Mouse (Mus musculus): ENCODE results near the gene Prc1. TPM values are rescaled to one million over a fixed set of nuclear protein-coding genes. Genes with fewer than 3 reads are reported as not detected.

The Prc1 gene
- polyA plus RNA-seq, 1 experiment = 55.1 TPM

DNA sequence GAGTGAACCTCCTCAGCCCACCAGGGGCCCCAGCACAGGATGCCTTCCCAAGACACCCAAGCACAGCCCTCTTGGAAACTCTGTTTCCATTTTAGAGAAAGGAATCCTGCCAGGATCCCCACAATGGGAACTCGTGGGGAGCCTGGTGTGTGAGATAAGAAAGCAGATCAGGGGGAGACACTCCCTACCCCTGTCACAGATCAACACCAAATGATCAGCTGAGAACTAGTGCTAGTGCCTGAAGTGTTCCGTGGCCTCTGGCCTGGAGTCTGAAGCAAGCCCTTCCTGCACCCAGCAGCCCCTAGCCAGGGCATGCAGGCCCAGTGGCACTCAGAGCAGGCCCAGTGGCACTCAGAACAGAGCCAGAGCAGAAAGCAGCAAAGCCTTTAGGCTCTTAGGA is 56.6 kb downstream of the Prc1 start:
- no peak overlapping the region for H3K4me3 ChIP-seq (ENCODE audit: insufficient read depth, poor library complexity, severe bottlenecking)
- no peak for TF ChIP-seq USF1 (IDR thresholded peaks at IDR 0.05; ENCODE audit: low read depth)
- TF ChIP-seq MAX (IDR thresholded peaks at IDR 0.05) = no peak
- TF ChIP-seq FOSL1 (IDR thresholded peaks at IDR 0.05; ENCODE audit: insufficient read depth, low read length, poor library complexity, severe bottlenecking) = no peak
- no peak for TF ChIP-seq MYOD1 (IDR thresholded peaks at IDR 0.05; ENCODE audit: control insufficient read depth, insufficient read length, low read depth)
- TF ChIP-seq CEBPB (IDR thresholded peaks at IDR 0.05; ENCODE audit: low read depth) = no peak
- H3K27me3 ChIP-seq (ENCODE audit: control insufficient read depth, insufficient read depth, insufficient read length) = no peaks in the 10 kb centered on the region
- H3ac ChIP-seq (ENCODE audit: control insufficient read depth, insufficient read length, low read depth) = no peak overlapping the region
- peaks cover 2% of the 10 kb centered on the region for H3K36me3 ChIP-seq (ENCODE audit: control insufficient read depth, insufficient read depth)
- no peaks in the 10 kb centered on the region for H3K79me3 ChIP-seq (ENCODE audit: low read depth)
- H3K79me2 ChIP-seq (ENCODE audit: control insufficient read depth, insufficient read depth) = no peaks in the 10 kb centered on the region

DNA sequence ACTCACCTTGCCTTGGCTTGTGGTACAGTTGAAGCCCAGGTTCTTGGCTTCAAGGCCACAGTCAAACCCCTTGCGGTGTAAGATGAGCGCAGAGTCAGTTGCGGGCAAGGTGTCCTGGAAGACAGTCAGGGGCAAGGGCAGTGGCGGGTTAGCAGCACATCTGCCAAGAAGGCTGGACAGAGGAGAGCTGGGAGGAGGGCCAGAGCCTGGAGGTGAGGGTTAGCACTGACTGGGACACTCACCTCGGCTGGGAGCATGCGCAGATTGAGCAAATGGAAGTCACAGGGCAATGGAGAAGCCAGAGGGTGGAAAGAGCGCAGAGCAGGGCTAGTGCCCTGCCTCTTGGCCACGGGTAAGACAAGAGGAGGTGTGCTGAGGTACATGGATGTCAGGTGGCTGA is 58.7 kb downstream of the Prc1 start:
- Histone ChIP-seq H3ac (ENCODE audit: control insufficient read depth, insufficient read length, low read depth) (no peak overlapping the region), H3K79me3 (ENCODE audit: low read depth) (no peaks in the 10 kb centered on the region), H3K79me2 (ENCODE audit: control insufficient read depth, insufficient read depth) (no peaks in the 10 kb centered on the region), H3K36me3 (ENCODE audit: control insufficient read depth, insufficient read depth) (peaks cover 5% of the 10 kb centered on the region), H3K4me3 (ENCODE audit: insufficient read depth, poor library complexity, severe bottlenecking) (no peak overlapping the region), H3K27me3 (ENCODE audit: control insufficient read depth, insufficient read depth, insufficient read length) (no peaks in the 10 kb centered on the region)
- TF ChIP-seq USF1 (IDR thresholded peaks at IDR 0.05; ENCODE audit: low read depth) = no peak
- no peak for TF ChIP-seq CTCF (IDR thresholded peaks at IDR 0.05; ENCODE audit: control insufficient read depth, insufficient read depth, insufficient read length)
- no peak for TF ChIP-seq FOSL1 (IDR thresholded peaks at IDR 0.05; ENCODE audit: insufficient read depth, low read length, poor library complexity, severe bottlenecking)
- TF ChIP-seq MYOD1 (IDR thresholded peaks at IDR 0.05; ENCODE audit: control insufficient read depth, insufficient read length, low read depth) = no peak
- TF ChIP-seq MAX (IDR thresholded peaks at IDR 0.05) = no peak
- TF ChIP-seq MYOG (IDR thresholded peaks at IDR 0.05; ENCODE audit: control insufficient read depth, extremely low read depth, insufficient read length) = no peak
- no peak for TF ChIP-seq CEBPB (IDR thresholded peaks at IDR 0.05; ENCODE audit: low read depth)

DNA sequence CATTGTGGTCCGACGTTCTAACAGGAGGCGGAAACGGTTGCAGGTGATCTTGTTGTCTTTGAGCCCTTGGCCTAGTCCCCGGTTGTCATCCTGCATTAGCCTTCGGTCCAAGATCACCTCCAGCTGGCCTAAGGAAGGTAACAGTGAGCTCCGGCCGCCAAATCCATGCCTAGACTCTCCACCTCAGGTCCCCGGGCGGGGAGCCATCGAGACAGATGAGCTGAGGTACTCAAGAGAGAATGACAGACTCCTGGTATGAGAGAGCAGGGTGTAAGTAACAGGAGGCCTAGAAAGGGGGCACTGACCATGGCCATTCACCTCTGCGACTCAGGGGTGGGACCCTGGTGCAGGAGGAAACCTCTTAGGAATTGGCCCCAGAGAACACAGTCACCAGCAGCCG is 62.1 kb downstream of the Prc1 start:
- no peak for TF ChIP-seq MYOD1 (IDR thresholded peaks at IDR 0.05; ENCODE audit: control insufficient read depth, insufficient read length, low read depth)
- TF ChIP-seq CTCF (IDR thresholded peaks at IDR 0.05; ENCODE audit: control insufficient read depth, insufficient read depth, insufficient read length) = no peak
- no peak for TF ChIP-seq CEBPB (IDR thresholded peaks at IDR 0.05; ENCODE audit: low read depth)
- TF ChIP-seq USF1 (IDR thresholded peaks at IDR 0.05; ENCODE audit: low read depth) = no peak
- TF ChIP-seq FOSL1 (IDR thresholded peaks at IDR 0.05; ENCODE audit: insufficient read depth, low read length, poor library complexity, severe bottlenecking) = no peak
- no peak for TF ChIP-seq MYOG (IDR thresholded peaks at IDR 0.05; ENCODE audit: control insufficient read depth, extremely low read depth, insufficient read length)
- no peak for TF ChIP-seq MAX (IDR thresholded peaks at IDR 0.05)
- Histone ChIP-seq H3K27me3 (ENCODE audit: control insufficient read depth, insufficient read depth, insufficient read length) (no peaks in the 10 kb centered on the region), H3K79me3 (ENCODE audit: low read depth) (no peaks in the 10 kb centered on the region), H3K4me3 (ENCODE audit: insufficient read depth, poor library complexity, severe bottlenecking) (no peak overlapping the region), H3ac (ENCODE audit: control insufficient read depth, insufficient read length, low read depth) (no peak overlapping the region), H3K79me2 (ENCODE audit: control insufficient read depth, insufficient read depth) (no peaks in the 10 kb centered on the region), H3K36me3 (ENCODE audit: control insufficient read depth, insufficient read depth) (peaks cover 9% of the 10 kb centered on the region)

DNA sequence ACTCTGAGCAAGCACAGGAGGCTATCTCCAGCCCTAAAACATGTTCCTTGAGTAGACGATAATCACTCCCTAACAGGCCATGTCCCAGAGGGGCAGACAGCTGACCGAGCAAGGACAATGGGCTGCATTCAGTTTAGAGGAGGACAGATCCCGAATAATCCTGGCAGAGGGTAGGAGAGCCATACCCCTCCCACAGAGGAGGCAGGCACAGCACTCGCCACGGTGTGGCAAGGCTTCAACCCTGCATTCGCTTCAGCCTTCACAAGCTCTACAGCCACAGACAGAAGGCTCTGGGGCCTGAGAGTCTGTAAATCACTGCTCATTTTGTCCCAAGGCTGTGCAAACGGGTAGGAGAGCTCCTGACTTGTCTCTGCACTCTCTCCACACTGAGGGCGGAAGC is 62.9 kb downstream of the Prc1 start:
- no peak for TF ChIP-seq CEBPB (IDR thresholded peaks at IDR 0.05; ENCODE audit: low read depth)
- no peak for TF ChIP-seq MYOD1 (IDR thresholded peaks at IDR 0.05; ENCODE audit: control insufficient read depth, insufficient read length, low read depth)
- TF ChIP-seq FOSL1 (IDR thresholded peaks at IDR 0.05; ENCODE audit: insufficient read depth, low read length, poor library complexity, severe bottlenecking) = no peak
- no peak for TF ChIP-seq USF1 (IDR thresholded peaks at IDR 0.05; ENCODE audit: low read depth)
- no peak for TF ChIP-seq MAX (IDR thresholded peaks at IDR 0.05)
- TF ChIP-seq CTCF (IDR thresholded peaks at IDR 0.05; ENCODE audit: control insufficient read depth, insufficient read depth, insufficient read length) = no peak
- TF ChIP-seq MYOG (IDR thresholded peaks at IDR 0.05; ENCODE audit: control insufficient read depth, extremely low read depth, insufficient read length) = no peak
- Histone ChIP-seq H3K79me2 (ENCODE audit: control insufficient read depth, insufficient read depth) (no peaks in the 10 kb centered on the region), H3K4me3 (ENCODE audit: insufficient read depth, poor library complexity, severe bottlenecking) (no peak overlapping the region), H3ac (ENCODE audit: control insufficient read depth, insufficient read length, low read depth) (no peak overlapping the region), H3K79me3 (ENCODE audit: low read depth) (no peaks in the 10 kb centered on the region), H3K27me3 (ENCODE audit: control insufficient read depth, insufficient read depth, insufficient read length) (no peaks in the 10 kb centered on the region), H3K36me3 (ENCODE audit: control insufficient read depth, insufficient read depth) (peaks cover 10% of the 10 kb centered on the region)

DNA sequence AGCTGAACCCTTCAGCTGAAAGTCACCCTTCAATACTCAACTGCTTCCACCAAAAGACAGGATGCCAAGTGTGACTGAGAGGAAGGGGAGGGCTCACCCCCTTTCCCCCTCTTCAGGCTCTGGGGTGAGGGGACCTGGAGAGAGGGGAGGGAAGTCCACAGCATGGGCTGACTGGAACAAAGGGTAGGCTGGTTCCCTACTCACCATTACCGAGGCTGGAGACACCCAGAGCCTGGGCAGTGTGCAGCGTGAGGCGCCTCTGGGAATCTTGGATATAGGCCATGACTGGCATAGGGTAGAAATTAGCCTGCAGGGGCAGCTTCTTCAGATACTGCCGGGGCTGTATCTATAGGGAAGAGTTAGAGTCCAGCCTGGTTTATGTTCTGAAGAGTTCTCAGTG is 63.8 kb downstream of the Prc1 start:
- no peaks in the 10 kb centered on the region for H3K79me2 ChIP-seq (ENCODE audit: control insufficient read depth, insufficient read depth)
- H3K4me3 ChIP-seq (ENCODE audit: insufficient read depth, poor library complexity, severe bottlenecking) = no peak overlapping the region
- TF ChIP-seq MAX (IDR thresholded peaks at IDR 0.05) (no peak), MYOD1 (IDR thresholded peaks at IDR 0.05; ENCODE audit: control insufficient read depth, insufficient read length, low read depth) (no peak), CEBPB (IDR thresholded peaks at IDR 0.05; ENCODE audit: low read depth) (no peak), USF1 (IDR thresholded peaks at IDR 0.05; ENCODE audit: low read depth) (no peak), MYOG (IDR thresholded peaks at IDR 0.05; ENCODE audit: control insufficient read depth, extremely low read depth, insufficient read length) (no peak)
- H3K27me3 ChIP-seq (ENCODE audit: control insufficient read depth, insufficient read depth, insufficient read length) = no peaks in the 10 kb centered on the region
- H3ac ChIP-seq (ENCODE audit: control insufficient read depth, insufficient read length, low read depth) = no peak overlapping the region
- peaks cover 10% of the 10 kb centered on the region for H3K36me3 ChIP-seq (ENCODE audit: control insufficient read depth, insufficient read depth)
- no peaks in the 10 kb centered on the region for H3K79me3 ChIP-seq (ENCODE audit: low read depth)

DNA sequence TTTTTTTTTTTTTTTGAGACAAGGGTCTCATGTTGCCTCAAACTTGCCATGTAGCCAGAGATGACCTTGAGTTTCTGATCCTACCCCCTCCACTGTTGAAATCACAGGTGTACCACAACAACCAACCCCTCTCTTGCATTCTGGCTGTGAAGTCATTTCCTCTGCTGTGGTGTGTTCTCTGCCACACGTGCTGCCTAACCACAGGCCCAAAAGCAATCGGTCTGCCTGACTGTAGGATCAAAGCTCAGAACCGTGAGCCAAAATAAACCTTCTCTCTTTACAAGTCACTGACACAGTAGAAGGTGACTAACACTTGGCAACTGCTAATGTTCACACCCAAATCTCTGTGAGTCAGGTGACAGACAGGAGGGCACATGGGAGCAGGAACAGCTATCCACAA is 66.2 kb downstream of the Prc1 start:
- TF ChIP-seq FOSL1 (IDR thresholded peaks at IDR 0.05; ENCODE audit: insufficient read depth, low read length, poor library complexity, severe bottlenecking) (no peak), MAX (IDR thresholded peaks at IDR 0.05) (peak; percentile 42)

More for the DNA sequence above, 66.2 kb downstream of the Prc1 start:
- Histone ChIP-seq H3K4me3 (ENCODE audit: insufficient read depth, poor library complexity, severe bottlenecking) (no peak overlapping the region), H3K36me3 (ENCODE audit: control insufficient read depth, insufficient read depth) (peaks cover 10% of the 10 kb centered on the region), H3ac (ENCODE audit: control insufficient read depth, insufficient read length, low read depth) (no peak overlapping the region), H3K79me3 (ENCODE audit: low read depth) (no peaks in the 10 kb centered on the region), H3K79me2 (ENCODE audit: control insufficient read depth, insufficient read depth) (no peaks in the 10 kb centered on the region), H3K27me3 (ENCODE audit: control insufficient read depth, insufficient read depth, insufficient read length) (no peaks in the 10 kb centered on the region)

All from C2C12 (cell line).